Mouse (Mus musculus): ENCODE measurements around the gene Acaca. TPM values are rescaled to one million over a fixed set of nuclear protein-coding genes. Genes with fewer than 3 reads are reported as not detected.
"Not testable (repeated sequence)": the region's sequence is repeated elsewhere in the genome, so short reads cannot be mapped to it uniquely, and the experiment has no call there.

The Acaca gene
- total RNA-seq, 2 experiments from 2014 or later: 66.7 to 69.6 TPM

DNA sequence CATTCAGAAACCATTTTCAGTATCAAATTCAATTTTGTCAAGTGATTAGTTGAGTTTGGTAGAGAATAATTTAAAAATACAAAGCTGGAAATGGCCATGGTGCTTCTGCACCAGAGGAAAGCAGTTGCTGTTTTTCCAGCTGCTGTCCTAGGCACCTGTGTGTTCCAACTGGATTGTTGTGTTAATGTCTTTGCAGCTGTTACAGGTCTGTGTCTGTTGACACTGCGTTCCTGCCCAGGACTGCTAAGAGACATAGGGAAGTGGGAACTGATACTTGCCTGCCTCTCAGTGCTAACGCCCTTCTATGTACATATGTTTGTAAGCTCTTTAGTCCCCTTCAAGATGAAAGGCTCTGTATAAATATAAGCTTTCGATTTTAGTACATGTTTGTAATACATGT, 203.4 kb downstream of the Acaca start:
- no peak for TF ChIP-seq CTCF (conservative IDR thresholded peaks at IDR 0.05)
- Histone ChIP-seq H3K4me3 (no peak overlapping the region), H3K27ac (no peak overlapping the region)
- no peak for DNase-seq (ENCODE audit: low spot score in 2 of 2)

DNA sequence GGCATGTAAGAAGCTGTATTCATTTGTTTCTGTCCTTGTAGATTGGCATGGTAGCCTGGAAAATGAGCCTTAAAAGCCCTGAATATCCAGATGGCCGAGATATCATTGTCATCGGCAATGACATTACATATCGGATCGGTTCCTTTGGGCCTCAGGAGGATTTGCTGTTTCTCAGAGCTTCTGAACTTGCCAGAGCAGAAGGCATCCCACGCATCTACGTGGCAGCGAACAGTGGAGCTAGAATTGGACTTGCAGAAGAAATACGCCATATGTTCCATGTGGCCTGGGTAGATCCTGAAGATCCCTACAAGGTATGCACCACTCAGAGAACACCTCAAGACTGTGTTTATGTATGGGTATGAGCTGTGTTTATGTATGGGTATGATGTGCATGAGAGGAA, 208.8 kb downstream of the Acaca start:
- DNase-seq (ENCODE audit: low spot score in 2 of 2); H3K4me3 ChIP-seq; H3K27ac ChIP-seq: not testable (repeated sequence)

DNA sequence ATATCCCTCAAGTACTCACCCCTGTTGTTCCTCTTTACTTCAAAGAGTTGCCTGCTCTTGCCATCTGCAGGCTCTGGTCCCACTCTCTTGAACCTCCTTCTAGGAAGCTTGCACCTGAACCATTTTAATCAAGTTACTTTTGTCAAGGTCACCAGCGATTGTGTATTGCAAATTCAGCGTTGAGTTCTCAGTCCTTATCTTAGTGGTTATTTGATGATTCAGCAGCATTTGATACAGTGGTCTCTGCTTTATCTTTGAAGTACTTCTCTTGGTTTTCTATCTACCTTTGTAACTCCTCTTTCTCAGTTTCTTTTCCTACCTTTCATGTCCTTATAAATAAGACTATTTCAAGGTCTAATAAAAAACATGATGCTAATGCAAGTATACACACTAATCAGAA, 211.2 kb downstream of the Acaca start:
- no peak overlapping the region for H3K27ac ChIP-seq
- TF ChIP-seq CTCF (conservative IDR thresholded peaks at IDR 0.05): no peak
- DNase-seq (ENCODE audit: low spot score in 2 of 2): no peak
- H3K4me3 ChIP-seq: no peak overlapping the region

DNA sequence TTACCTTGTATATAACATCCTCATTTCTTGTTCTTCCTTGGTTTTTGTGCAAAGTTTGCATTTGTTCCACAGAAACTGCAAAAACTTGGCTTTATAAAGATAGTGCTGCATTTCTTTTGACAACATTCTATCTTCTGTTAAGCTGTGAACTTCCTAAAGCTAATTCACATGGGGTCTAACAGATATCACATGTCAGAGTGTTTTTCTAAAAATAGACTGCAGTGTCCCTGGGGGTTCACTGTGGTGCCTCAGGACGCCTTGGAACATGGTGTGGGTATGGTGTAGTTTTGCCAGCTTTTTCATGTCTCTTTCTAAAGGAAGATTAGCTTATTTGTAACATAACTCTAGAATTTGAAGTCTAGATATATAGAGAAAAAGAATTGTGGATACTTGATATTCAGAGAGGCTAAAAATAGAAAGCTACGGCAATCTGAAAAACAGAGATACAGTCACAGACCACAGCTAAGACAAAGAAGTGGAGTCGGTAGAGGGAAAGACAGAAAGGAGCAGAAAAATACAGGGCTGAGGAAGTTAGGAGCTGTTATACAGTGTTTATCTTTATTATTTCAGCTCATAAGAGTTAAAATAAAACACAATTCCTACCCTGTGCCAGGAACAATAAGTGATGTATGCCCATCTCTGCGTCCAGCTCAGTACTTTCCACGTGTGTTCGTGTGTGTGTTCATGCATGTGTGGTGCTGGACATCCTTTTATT, 215.2 kb downstream of the Acaca start:
- no peak for DNase-seq (ENCODE audit: low spot score in 2 of 2)
- H3K4me3 ChIP-seq: no peak overlapping the region
- TF ChIP-seq CTCF (conservative IDR thresholded peaks at IDR 0.05): no peak
- no peak overlapping the region for H3K27ac ChIP-seq

DNA sequence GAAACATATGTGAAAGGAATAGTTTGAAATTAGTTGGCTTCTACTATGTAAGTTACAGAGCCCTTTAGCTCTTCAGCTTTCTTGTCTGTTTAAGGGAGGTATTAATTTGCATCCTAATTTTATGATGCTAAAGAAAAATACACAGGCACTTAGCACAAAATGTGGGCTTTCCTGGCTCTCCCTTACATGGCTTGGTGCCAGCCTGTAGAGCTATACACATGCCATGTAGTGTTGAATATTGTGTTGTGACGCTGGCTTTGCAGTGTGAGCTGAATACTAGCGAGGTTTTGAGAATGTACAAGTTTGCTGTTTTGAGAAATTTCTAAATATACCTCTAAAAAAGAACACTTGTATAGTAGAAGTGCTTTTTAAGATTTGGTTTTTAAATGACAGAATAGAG, 218.3 kb downstream of the Acaca start:
- H3K27ac ChIP-seq: no peak overlapping the region
- no peak for TF ChIP-seq CTCF (conservative IDR thresholded peaks at IDR 0.05)
- H3K4me3 ChIP-seq: no peak overlapping the region
- DNase-seq (ENCODE audit: low spot score in 2 of 2): no peak

DNA sequence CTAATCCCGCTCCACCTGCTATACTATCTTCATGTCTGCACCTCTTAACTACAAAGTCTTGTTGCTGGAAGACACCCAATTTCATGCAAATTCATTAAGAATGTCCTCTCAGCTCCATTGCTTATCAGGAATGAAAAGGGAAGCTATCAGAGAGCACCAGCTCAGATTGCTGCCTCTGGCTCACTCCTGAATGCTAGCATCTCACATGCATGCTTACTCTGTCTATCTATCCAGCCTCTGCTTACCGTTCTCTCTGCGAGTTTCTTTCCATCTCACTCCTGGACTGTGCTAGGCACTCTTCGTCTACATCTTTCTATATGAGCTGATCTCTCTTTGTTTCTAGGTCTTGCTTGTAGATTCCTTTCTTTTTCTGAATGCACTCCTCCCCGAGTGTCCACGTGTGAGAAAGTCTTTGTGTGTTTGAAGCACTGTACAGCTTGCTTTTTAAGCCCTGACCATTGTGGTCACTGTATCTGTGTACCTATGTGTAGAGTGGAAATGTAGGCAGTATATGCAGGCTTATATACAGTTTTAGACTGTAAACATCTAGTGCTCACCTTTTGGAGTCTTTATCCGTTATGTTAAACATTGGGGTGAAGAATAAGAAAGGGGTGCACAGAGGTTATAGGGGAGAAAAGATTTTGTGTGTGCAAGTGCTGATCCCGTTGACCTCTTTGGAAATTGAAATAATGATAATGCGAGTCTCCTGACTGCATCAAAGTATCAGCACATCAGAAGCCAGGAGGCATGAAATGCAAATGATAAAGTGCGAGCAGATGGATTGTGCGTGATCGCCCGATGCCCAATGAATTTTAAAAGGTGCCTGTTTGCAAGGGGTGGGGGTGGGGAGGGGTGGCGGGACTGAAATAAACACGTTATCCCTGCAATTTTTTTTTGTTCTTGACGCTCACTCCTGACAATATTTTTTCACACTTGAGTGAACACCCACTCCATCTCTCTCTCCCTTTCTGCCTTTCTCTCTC, 219.7 kb downstream of the Acaca start:
- Histone ChIP-seq H3K27ac (no peak overlapping the region), H3K4me3 (no peak overlapping the region)
- TF ChIP-seq CTCF (conservative IDR thresholded peaks at IDR 0.05): no peak
- no peak for DNase-seq (ENCODE audit: low spot score in 2 of 2)

DNA sequence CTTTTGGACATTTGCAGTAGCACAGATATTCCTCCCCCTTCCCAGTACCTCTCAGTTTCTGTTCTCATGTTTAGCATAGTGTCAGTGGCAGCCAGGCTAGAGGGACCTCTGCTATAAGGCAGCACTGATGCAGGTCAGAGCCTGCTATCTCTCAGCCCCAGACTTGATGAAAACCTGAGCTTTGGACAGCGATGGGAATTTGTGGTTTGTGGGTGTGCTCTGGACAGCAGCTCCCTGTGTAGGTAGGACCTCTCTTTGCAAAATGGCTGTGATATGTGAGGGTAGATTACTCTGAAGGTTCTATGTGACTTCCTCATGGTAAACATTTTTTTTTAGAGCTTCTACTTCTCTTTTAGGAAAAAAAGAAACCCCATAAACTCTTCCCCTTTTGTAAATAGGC, 221.7 kb downstream of the Acaca start:
- TF ChIP-seq CTCF (conservative IDR thresholded peaks at IDR 0.05): no peak

DNA sequence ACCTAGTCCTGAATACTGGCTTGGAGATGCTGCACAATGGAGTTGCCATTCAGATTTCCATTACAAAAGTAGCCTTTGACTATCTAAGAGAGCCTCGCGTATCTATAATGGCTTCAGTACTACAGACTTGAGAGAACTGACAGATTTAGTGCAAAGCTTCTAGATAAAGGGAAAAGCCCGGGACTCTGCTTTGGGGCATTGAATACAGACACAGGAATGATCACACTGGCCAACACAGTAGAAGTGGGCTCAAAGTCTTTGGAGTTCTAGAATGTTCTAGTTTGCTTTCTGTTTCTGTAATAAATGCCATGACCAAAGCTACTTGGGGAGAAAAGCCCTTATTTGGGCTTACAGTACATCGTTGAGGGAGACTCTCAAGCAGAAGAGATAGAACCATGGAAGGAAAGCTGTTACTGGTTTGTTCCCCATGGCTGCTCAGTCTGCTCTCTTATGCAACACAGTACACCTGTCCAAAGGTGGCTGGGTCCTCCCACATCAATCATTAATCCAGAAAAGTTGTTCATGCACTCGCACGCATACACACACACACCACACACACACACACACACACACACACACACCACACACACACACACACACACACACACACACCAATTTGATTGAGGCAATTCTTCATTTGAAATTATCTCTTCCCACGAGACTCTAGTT, 223.7 kb downstream of the Acaca start:
- H3K27ac ChIP-seq: no peak overlapping the region
- DNase-seq (ENCODE audit: low spot score in 2 of 2): no peak
- TF ChIP-seq CTCF (conservative IDR thresholded peaks at IDR 0.05): no peak
- no peak overlapping the region for H3K4me3 ChIP-seq

More for the DNA sequence above, 221.7 kb downstream of the Acaca start:
- DNase-seq (ENCODE audit: low spot score in 2 of 2): no peak
- H3K4me3 ChIP-seq: no peak overlapping the region
- H3K27ac ChIP-seq: no peak overlapping the region

DNA sequence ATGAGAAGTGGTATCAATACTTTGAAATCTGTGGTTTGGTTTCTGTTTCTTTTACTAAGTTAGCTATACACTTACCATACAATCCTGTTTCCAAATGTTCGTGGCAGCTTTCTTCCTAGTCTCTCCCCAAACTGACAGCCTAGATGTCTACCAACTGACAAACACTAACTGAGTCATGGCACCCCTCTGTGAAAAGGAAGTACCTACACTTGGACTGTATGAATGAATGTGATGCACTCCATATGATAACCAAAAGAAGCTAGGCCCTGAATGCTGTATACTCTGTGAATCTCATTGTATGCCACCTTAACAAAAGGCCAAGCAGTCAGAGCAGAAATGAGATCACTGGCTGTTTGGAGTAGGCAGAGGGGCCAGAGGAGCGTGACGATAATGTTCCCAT, 227.8 kb downstream of the Acaca start:
- H3K4me3 ChIP-seq: no peak overlapping the region
- TF ChIP-seq CTCF (conservative IDR thresholded peaks at IDR 0.05): no peak
- DNase-seq (ENCODE audit: low spot score in 2 of 2): no peak
- H3K27ac ChIP-seq: no peak overlapping the region

DNA sequence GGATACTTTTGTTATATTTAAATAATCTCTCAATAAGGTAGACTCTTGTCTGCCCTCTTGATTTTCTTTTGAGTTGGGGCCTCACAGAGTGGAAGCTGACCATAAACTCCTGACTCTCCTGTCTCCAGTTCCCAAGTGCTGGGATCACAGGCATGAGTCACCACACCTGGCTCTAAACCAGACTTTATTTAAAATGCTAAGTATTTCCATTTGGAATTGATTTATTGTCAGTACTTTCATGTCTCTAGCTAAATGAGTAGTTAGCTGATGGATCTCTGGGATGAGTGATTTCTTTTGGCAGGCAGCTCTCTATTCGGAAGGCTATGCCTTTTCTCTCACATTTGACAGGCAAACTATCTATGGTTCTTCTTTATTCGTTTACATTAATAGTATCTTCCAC, 228.3 kb downstream of the Acaca start:
- DNase-seq (ENCODE audit: low spot score in 2 of 2): no peak
- H3K27ac ChIP-seq: peak overlapping the region; percentile 39; the same call in 1 of the 2 replicates
- H3K4me3 ChIP-seq: no peak overlapping the region
- TF ChIP-seq CTCF (conservative IDR thresholded peaks at IDR 0.05): no peak

DNA sequence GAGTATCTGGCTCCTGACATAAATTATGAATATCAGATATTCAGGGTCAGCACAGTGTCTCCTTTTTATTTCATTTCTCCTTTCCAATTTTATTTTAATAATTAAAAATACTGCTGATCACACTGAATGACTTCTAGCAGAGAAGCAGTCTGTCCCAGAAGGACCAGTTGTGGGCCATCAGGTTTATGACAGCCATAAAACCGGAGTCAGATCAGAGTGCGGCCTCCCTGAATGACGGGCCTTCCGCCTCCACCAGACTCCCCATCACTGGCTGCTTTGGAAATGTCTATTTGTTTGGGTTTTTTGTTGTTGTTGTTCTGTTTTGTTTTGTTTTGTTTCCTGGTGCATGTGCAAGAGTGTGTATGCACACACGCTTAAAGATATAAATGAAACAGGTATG, 232.1 kb downstream of the Acaca start:
- no peak for DNase-seq (ENCODE audit: low spot score in 2 of 2)
- H3K27ac ChIP-seq: no peak overlapping the region
- no peak for TF ChIP-seq CTCF (conservative IDR thresholded peaks at IDR 0.05)
- H3K4me3 ChIP-seq: no peak overlapping the region

DNA sequence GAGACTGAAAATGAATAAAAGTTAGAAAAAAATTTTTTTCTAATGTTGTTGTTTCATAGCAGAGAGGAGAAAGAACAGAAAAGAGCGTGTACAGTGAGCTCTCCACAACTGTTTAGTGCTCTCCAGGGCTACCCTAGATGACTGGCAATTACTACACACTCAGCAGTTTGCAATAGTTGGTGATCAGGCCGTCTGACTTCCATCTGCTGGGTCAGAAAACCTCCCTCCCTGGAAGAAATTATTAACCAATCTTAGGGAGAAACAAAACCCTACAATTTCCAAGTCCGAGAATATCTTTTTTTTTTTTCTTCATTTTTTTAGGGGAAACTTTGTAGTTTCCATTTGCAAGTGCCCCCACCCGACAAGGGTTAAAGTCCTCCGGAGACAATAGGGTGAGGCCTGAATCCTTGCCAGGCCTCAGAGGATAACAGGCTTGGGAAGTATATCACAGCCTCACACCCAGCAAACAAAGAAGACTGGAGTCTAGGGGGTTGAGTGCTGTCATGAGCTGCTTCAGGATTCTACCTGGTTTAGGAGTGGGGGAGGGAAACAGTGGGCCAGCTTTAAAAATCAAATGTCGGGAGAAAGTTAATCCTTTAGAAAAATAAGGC, 233.3 kb downstream of the Acaca start:
- Histone ChIP-seq H3K27ac (no peak overlapping the region), H3K4me3 (no peak overlapping the region)
- TF ChIP-seq CTCF (conservative IDR thresholded peaks at IDR 0.05): no peak
- DNase-seq (ENCODE audit: low spot score in 2 of 2): no peak

DNA sequence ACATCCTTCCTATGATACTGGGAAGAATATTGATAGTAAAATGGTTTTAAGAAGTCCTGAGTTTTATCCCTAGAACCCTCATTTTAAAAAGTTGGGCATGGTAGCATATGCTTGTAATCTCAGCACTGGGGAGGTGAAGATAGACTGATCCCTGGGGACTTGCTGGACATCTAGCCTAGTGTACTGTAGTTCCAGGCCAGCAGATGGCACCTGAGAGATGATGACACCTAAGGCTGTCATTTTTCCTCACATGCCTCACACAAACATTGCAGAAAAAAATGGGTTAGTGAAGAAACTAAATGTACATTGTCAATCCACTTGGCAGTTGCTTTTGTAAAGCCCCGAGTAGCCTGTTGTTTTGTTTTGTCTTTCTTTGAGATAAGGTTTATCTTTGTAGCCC, 235.8 kb downstream of the Acaca start:
- DNase-seq (ENCODE audit: low spot score in 2 of 2): no peak
- H3K4me3 ChIP-seq: no peak overlapping the region
- no peak overlapping the region for H3K27ac ChIP-seq
- TF ChIP-seq CTCF (conservative IDR thresholded peaks at IDR 0.05): peak; percentile 38; the same call in 1 of the 2 replicates
